Mouse (Mus musculus) limb, embryonic 12.5 days (tissue): ENCODE data around the gene Tenm2. TPM values are rescaled to one million over a fixed set of nuclear protein-coding genes. Genes with fewer than 3 reads are reported as not detected.

Experiments
- ATAC-seq: fragments of 200-750 bp; cut with Nextera tagmentation; 2 replicates; pipeline ENCODE4 v1.8.0; 2017; ENCODE audit warnings: low read depth, moderate TSS enrichment; ENCODE audit not compliant: insufficient number of reproducible peaks, insufficient read depth, low FRiP score, low TSS enrichment
- H3K27ac ChIP-seq: fragments of 300-500 bp; sonication (generic); 2 replicates; pipeline ENCODE4 v1.5.1; 2016; ENCODE audit warnings: mild to moderate bottlenecking, moderate library complexity
- H3K27me3 ChIP-seq: fragments of 300-500 bp; sonication (generic); 2 replicates; pipeline ENCODE4 v1.6.1; 2016; ENCODE audit warnings: mild to moderate bottlenecking, moderate library complexity
- H3K36me3 ChIP-seq: fragments of 300-500 bp; sonication (generic); 2 replicates; pipeline ENCODE4 v1.6.1; 2016; ENCODE audit warnings: mild to moderate bottlenecking, moderate library complexity
- H3K4me1 ChIP-seq: fragments of 300-500 bp; sonication (generic); replicated peaks from 2 replicates; pipeline ENCODE4 v1.6.1; 2016
- H3K4me2 ChIP-seq: fragments of 300-500 bp; sonication (generic); 2 replicates; pipeline ENCODE4 v1.6.1; 2016; ENCODE audit warnings: mild to moderate bottlenecking, moderate library complexity
- H3K4me3 ChIP-seq: fragments of 300-500 bp; sonication (generic); replicated peaks from 2 replicates; pipeline ENCODE4 v1.5.1; 2016; ENCODE audit warnings: mild to moderate bottlenecking
- H3K9ac ChIP-seq: fragments of 300-500 bp; sonication (generic); replicated peaks from 2 replicates; pipeline ENCODE4 v1.6.1; 2016; ENCODE audit warnings: mild to moderate bottlenecking, moderate library complexity
- H3K9me3 ChIP-seq: fragments of 300-500 bp; sonication (generic); 2 replicates; pipeline ENCODE4 v1.6.1; 2016; ENCODE audit warnings: mild to moderate bottlenecking, moderate library complexity
- WGBS: fragments of 180-500 bp; shearing (Covaris S2); methylation state at CpG from one replicate; pipeline ENCODE4 v1.1.7; 2016; 5-methylcytosine and 5-hydroxymethylcytosine counted together
- polyA plus RNA-seq: library from polyadenylated mRNA; unstranded; fragments of >200 nt; fragmentation: Nextera tagmentation; extraction: Ambion mirVana; gene quantifications from 2 replicates; pipeline ENCODE4 v1.2.1, GENCODE M21; 2016

Tenm2 gene
- polyA plus RNA-seq, 1 experiment from 2014 or later: 0.94 TPM

GRCm38 (mm10) chr11:36562851-36563250 lies 672.9 kb downstream of the Tenm2 start:
- no peak for ATAC-seq
- no peaks in the 10 kb centered on the region for H3K4me1 ChIP-seq
- no peak overlapping the region for H3K4me2 ChIP-seq
- 80% methylated on average over 3 of the region's 3 CpGs for WGBS
- no peaks in the 10 kb centered on the region for H3K9me3 ChIP-seq
- H3K4me3 ChIP-seq: no peak overlapping the region
- no peaks in the 10 kb centered on the region for H3K27me3 ChIP-seq
- no peak overlapping the region for H3K27ac ChIP-seq
- no peak overlapping the region for H3K9ac ChIP-seq
- no peaks in the 10 kb centered on the region for H3K36me3 ChIP-seq

GRCm38 (mm10) chr11:36560785-36561548 lies 674.8 kb downstream of the Tenm2 start:
- no peaks in the 10 kb centered on the region for H3K4me1 ChIP-seq
- no peaks in the 10 kb centered on the region for H3K9me3 ChIP-seq
- H3K27ac ChIP-seq: no peak overlapping the region
- no peak overlapping the region for H3K4me2 ChIP-seq
- H3K36me3 ChIP-seq: no peaks in the 10 kb centered on the region
- H3K9ac ChIP-seq: no peak overlapping the region
- H3K4me3 ChIP-seq: no peak overlapping the region
- WGBS: 66% methylated on average over 7 of the region's 7 CpGs
- no peaks in the 10 kb centered on the region for H3K27me3 ChIP-seq
- ATAC-seq: no peak

DNA sequence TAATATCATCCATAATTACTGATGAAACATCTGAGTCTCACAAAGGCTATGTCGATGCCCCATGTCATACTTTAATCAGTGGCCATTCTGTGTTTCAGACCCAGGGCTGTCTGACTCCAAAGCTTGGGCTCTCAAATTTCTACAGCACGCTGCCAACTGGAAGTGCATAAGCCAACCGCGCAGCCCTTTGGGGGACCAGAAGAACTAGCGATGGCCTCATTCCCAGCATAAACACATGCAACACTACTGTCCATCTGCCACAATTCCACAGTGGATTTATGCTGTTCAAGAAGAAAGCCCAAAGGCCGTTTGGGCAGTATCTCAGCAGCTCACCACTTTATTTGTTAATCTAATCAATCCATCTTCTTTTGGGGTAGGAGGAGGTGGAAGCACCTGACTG lies 678.4 kb downstream of the Tenm2 start:
- no peak overlapping the region for H3K9ac ChIP-seq
- H3K27me3 ChIP-seq: no peaks in the 10 kb centered on the region
- no peak overlapping the region for H3K4me2 ChIP-seq
- H3K4me3 ChIP-seq: no peak overlapping the region
- H3K27ac ChIP-seq: no peak overlapping the region
- WGBS: 85% methylated on average over 6 of the region's 6 CpGs
- H3K36me3 ChIP-seq: no peaks in the 10 kb centered on the region
- ATAC-seq: no peak
- no peaks in the 10 kb centered on the region for H3K9me3 ChIP-seq
- no peaks in the 10 kb centered on the region for H3K4me1 ChIP-seq

DNA sequence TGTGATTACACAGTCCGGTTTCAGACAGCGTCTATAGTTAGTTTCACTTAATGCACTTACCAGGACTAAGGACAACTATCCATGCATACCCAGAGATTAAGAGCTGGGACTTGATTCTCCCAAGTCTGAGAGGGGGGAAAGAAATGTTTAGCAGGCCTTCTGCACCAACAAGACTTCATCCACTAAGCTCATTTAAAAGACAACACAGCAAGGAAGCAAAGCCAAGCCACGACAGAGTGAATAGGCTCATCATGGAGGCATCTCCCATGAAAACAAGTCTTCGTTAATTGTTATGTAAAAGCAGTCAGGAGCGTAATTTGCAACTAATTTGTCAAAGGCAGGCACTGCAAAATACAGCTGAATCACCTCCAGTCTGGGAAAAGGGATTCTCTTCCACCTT lies 682.5 kb downstream of the Tenm2 start:
- Histone ChIP-seq H3K4me3 (no peak overlapping the region), H3K9me3 (no peaks in the 10 kb centered on the region), H3K36me3 (no peaks in the 10 kb centered on the region), H3K9ac (no peak overlapping the region), H3K4me2 (no peak overlapping the region), H3K27me3 (no peaks in the 10 kb centered on the region), H3K4me1 (peaks cover 12% of the 10 kb centered on the region), H3K27ac (no peak overlapping the region)
- no peak for ATAC-seq
- 71% methylated on average over 5 of the region's 5 CpGs for WGBS

DNA sequence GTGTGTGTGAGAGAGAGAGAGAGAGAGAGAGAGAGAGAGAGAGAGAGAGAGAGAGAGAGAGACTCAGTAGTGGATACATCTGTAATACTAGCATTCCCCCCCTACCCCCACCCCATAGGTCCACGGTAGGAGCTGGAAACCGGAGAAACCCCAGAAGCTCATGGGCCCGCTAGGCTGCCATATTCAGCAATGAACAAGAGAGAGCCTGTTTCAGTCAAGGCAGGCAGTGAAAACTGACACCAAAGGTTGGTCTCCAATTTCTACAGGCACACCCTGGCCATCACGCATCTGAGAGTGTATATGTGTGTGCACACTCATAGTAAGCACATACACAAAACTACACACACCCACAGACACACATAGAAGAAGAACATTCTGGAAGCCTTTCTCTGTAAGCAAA lies 685.1 kb downstream of the Tenm2 start:
- WGBS: 23% methylated on average over 4 of the region's 4 CpGs
- Histone ChIP-seq H3K27ac (0 out of 2 replicates have a peak overlapping the region, but pooled peaks have one; percentile 7), H3K4me3 (no peak overlapping the region), H3K36me3 (no peaks in the 10 kb centered on the region), H3K4me1 (peaks cover 12% of the 10 kb centered on the region), H3K9me3 (no peaks in the 10 kb centered on the region), H3K27me3 (no peaks in the 10 kb centered on the region), H3K4me2 (no peak overlapping the region), H3K9ac (no peak overlapping the region)
- peak; percentile 86 for ATAC-seq

DNA sequence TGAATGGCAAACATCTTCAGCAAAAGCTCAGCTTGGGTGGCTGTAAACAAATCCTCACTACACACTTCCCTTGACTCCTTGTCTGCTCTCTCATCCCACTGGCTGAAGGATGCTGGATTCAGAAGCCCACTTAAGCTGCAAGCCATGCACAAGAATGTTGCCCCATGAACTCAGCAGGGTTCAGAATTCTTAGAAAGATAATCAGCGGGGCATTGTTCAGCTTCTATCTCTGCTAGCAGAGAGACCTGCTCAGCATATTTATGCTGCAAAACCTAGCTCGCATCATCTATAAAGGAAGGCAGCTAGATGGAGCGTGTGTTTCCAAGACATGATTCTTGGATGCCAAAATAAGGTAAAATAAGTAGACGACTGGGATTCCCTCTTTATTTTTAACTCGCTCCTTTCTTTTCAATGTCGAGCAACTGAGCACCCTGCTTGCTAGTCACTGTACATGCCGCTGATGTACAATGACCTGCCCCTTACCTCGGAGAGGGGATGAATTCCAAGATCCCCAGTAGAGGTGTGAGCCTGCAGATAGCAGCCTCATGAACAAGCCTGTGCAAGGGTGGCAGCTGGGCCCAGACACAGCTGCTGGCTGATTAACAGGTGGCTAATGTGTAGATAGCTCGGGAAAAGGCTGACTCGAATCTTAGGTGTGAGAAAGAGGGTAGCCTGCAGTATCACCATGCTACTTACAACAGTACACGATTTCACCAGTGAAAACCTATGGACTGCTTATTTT lies 686.2 kb downstream of the Tenm2 start:
- Histone ChIP-seq H3K36me3 (no peaks in the 10 kb centered on the region), H3K4me1 (peaks cover 12% of the 10 kb centered on the region), H3K4me2 (no peak overlapping the region), H3K27ac (no peak overlapping the region), H3K9ac (no peak overlapping the region), H3K9me3 (no peaks in the 10 kb centered on the region), H3K4me3 (no peak overlapping the region), H3K27me3 (no peaks in the 10 kb centered on the region)
- no peak for ATAC-seq
- 77% methylated on average over 11 of the region's 11 CpGs for WGBS

- Histone ChIP-seq H3K27ac (no peak overlapping the region), H3K4me2 (no peak overlapping the region), H3K36me3 (no peaks in the 10 kb centered on the region), H3K4me1 (peaks cover 12% of the 10 kb centered on the region), H3K9ac (no peak overlapping the region), H3K27me3 (no peaks in the 10 kb centered on the region), H3K4me3 (no peak overlapping the region), H3K9me3 (no peaks in the 10 kb centered on the region)
- ATAC-seq: no peak
- 71% methylated on average over 4 of the region's 4 CpGs for WGBS
Measured at GRCm38 (mm10) chr11:36548139-36548538, 687.6 kb downstream of the Tenm2 start.

DNA sequence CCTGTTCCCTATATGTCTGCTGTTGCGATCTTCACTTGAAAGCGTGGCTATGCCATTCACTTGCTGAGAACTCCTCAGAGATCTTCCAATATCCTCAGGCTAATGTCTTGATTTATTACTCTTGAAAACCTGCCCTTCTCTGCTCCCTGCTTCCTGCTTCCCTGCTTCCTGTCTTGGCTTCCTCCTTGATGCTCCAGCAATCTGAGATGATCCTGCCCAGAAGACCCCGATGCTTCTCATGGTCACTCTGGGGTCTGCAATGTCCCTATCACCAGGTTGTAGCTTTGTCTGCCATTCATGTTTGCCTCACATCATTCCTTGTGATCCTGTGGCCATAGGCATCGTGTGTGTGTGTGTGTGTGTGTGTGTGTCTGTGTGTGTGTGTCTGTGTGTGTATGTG lies 697.6 kb downstream of the Tenm2 start:
- no peak for ATAC-seq
- H3K9ac ChIP-seq: no peak overlapping the region
- H3K27ac ChIP-seq: no peak overlapping the region
- no peak overlapping the region for H3K4me3 ChIP-seq
- no peaks in the 10 kb centered on the region for H3K4me1 ChIP-seq
- no peaks in the 10 kb centered on the region for H3K27me3 ChIP-seq
- no peak overlapping the region for H3K4me2 ChIP-seq
- WGBS: 88% methylated on average over 4 of the region's 4 CpGs
- no peaks in the 10 kb centered on the region for H3K9me3 ChIP-seq
- no peaks in the 10 kb centered on the region for H3K36me3 ChIP-seq

DNA sequence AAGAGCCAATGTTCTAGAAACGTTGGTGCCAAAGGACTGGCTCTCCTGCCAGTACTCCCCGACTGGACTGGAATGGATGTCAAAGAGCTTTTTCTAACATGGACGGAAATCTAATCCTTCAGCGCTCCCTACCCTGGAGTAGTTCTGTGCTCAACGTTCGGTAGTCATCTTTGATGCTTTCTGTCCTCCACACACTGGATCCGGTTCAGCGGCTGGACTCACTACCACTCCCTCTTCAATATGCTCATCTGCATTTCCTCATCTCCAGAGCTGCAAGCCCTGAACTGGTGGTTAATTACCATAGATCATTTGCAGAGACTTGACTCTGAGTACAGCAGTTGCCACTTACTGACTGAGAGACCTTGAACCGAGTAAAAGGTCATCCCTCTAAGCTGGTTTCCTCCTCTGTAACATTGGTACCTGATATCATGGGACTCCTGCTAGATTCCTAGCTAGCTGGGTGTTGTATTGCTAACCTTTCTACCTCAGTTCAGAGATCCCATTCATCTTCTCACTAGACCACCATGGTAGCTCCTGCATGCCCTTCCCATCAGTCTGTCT lies 698.1 kb downstream of the Tenm2 start:
- WGBS: 91% methylated on average over 9 of the region's 9 CpGs
- H3K4me2 ChIP-seq: no peak overlapping the region
- no peaks in the 10 kb centered on the region for H3K9me3 ChIP-seq
- H3K9ac ChIP-seq: no peak overlapping the region
- H3K27me3 ChIP-seq: no peaks in the 10 kb centered on the region
- no peak overlapping the region for H3K27ac ChIP-seq
- H3K4me3 ChIP-seq: no peak overlapping the region
- H3K36me3 ChIP-seq: no peaks in the 10 kb centered on the region
- no peak for ATAC-seq
- no peaks in the 10 kb centered on the region for H3K4me1 ChIP-seq

- Histone ChIP-seq H3K27me3 (no peaks in the 10 kb centered on the region), H3K9me3 (no peaks in the 10 kb centered on the region), H3K4me2 (no peak overlapping the region), H3K4me3 (no peak overlapping the region), H3K4me1 (no peaks in the 10 kb centered on the region), H3K9ac (no peak overlapping the region), H3K27ac (no peak overlapping the region), H3K36me3 (no peaks in the 10 kb centered on the region)
- ATAC-seq: no peak
- 93% methylated on average over 3 of the region's 3 CpGs for WGBS
Measured at GRCm38 (mm10) chr11:36535591-36535990, 700.2 kb downstream of the Tenm2 start.

DNA sequence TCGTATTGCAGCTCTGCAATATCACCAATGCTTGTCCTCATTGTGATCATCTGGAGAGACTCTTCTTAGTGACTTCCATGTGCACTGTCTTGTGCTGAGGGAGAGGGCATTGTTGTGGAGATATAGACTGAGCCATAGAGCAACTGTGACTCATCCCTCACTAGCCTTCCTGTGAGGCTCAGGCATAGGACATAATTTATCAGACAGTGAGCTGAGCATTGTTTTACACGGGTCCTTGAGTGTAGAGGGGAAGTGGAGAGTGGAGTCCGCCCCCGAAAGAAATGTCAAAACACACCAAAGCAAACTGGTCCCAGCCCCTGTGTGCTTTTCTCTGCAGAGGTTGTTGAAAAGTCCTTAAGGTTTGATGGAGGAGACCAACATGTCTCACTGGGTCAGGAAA lies 704.1 kb downstream of the Tenm2 start:
- Histone ChIP-seq H3K4me2 (no peak overlapping the region), H3K4me3 (no peak overlapping the region), H3K9me3 (no peaks in the 10 kb centered on the region), H3K27me3 (peaks cover 3% of the 10 kb centered on the region; the same call in 1 of the 2 replicates), H3K36me3 (no peaks in the 10 kb centered on the region), H3K9ac (no peak overlapping the region), H3K4me1 (no peaks in the 10 kb centered on the region), H3K27ac (no peak overlapping the region)
- WGBS: 91% methylated on average over 4 of the region's 4 CpGs
- ATAC-seq: no peak
